Mouse (Mus musculus) liver, postnatal 0 days (tissue): ENCODE results near the gene Myh9.

Source experiments
- CTCF ChIP-seq: sonication (generic); IDR thresholded peaks from 2 replicates; pipeline ENCODE4 v1.5.1; 2016; ENCODE audit warnings: antibody characterized with exemption, low read depth
- EP300 ChIP-seq: IDR thresholded peaks from 2 replicates; pipeline ENCODE4 v1.6.1; 2016; ENCODE audit warnings: antibody characterized with exemption, low read depth, mild to moderate bottlenecking

DNA sequence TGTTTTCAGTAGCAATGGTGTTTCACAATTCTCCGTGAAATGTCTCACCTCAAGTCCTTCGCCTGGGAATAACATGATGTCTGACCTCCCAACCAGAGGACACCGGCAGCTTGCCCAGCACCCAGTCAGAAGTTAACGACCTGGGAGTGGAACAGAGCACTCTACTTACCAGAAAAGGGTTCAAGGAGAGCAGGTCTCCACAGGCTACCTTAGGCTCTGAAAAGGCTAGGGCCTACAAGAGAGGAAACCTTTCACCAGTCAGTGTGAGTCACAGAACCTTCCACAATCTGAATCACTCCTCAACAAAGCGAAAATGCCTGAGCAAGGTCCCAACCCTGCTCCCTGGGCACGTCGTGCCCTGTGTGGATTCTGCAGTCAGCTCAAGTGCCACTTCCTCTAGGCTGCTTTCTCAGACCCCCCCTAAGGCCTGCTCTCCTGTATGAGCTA, 9.5 kb downstream of the Myh9 start:
- TF ChIP-seq EP300: no peak
- no peak for TF ChIP-seq CTCF
